8 mouse cellular contexts compared by ENCODE assay signal in the genomic region with DNA sequence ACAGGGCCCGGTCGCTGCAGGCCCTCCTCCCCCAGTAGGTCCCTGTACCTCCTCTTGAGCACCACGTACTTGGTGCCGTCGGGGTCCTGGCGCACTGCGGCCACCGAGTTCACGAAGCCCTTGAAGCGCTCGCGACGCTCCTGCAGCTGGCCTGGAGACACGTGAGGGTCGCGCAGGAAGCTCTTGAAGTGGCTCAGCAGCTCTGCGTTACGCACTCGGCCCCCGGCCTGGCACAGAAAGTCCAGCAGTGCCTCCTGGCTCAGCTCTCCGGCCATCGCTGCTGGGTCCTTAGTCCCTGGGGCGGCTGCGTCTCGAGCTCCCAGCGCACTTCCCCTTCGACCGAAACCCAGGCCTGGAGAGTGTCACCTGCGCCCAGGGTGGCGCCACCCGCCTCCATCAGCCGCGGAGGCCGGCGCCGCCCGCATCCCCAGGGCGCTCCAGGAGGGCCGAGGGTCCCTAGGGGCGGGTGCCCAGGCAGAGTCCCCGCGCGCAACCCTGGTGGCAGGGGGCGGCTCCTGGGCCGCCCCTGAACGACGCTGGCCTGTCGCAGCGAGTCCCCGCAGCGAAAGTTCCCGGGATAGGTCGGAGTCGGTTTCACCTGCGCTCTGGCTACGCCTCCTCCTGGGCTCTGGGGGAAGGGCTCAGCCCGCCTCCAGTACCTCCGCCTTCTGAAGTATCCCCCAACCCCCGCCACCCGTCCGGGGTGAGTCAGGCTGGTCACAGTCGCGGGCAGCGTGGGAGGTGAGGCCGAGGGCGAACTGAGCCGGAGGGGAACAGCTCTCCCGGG. TPM values are rescaled to one million over a fixed set of nuclear protein-coding genes. Genes with fewer than 3 reads are reported as not detected.
A peak's percentile ranks its signal among the peaks of the same experiment; 100 is the strongest.
DNase-seq lines count a peak whose midpoint lies in the region; ATAC-seq and TF ChIP-seq lines count a peak whose summit lies in the region.

A gene (minus strand): TSS at position 439 of the 787 bp plus-strand sequence.

- TF ChIP-seq CTCF in CH12.LX (conservative IDR thresholded peaks at IDR 0.05 in 1 of 2, IDR thresholded peaks at IDR 0.05 in 1 of 2; ENCODE audit: low read depth in 2 of 2, low read length in 2 of 2): no peak
- 0 out of 2 replicates have a peak, but pooled peaks have one; percentile 15 for TF ChIP-seq CTCF in hindbrain, postnatal 0 days (IDR thresholded peaks at IDR 0.05; ENCODE audit: low read depth)
- TF ChIP-seq CTCF in stomach, postnatal 0 days (IDR thresholded peaks at IDR 0.05; ENCODE audit: low read depth): no peak

- H3K9ac ChIP-seq in CH12.LX (ENCODE audit: insufficient read depth, low read depth): no peak within 1 kb of the TSS
- peak within 1 kb of the TSS; percentile 52 for H3K9ac ChIP-seq in embryonic facial prominence, embryonic 14.5 days (ENCODE audit: low read depth, low read length)
- H3K9ac ChIP-seq in hindbrain, postnatal 0 days (replicated peaks; ENCODE audit: low read length): peak within 1 kb of the TSS; percentile 48
- peak within 1 kb of the TSS; percentile 62 for H3K9ac ChIP-seq in limb, embryonic 13.5 days
- peak within 1 kb of the TSS; percentile 35 for H3K9ac ChIP-seq in midbrain, embryonic 12.5 days (replicated peaks)
- peak within 1 kb of the TSS; percentile 57 for H3K9ac ChIP-seq in stomach, postnatal 0 days (ENCODE audit: low read length)

- no peak within 1 kb of the TSS for H3K4me3 ChIP-seq in CH12.LX (replicated peaks in 1 of 3; ENCODE audit: low read depth in 2 of 3, low read length in 2 of 3, poor library complexity in 1 of 3)
- H3K4me3 ChIP-seq in embryonic facial prominence, embryonic 14.5 days (ENCODE audit: low read depth, low read length): peak within 1 kb of the TSS; percentile 53
- H3K4me3 ChIP-seq in hindbrain, postnatal 0 days (ENCODE audit: low read length): peak within 1 kb of the TSS; percentile 53
- H3K4me3 ChIP-seq in limb, embryonic 13.5 days: peak within 1 kb of the TSS; percentile 59
- H3K4me3 ChIP-seq in midbrain, embryonic 12.5 days: peak within 1 kb of the TSS; percentile 44
- peak within 1 kb of the TSS; percentile 62 for H3K4me3 ChIP-seq in stomach, postnatal 0 days (ENCODE audit: low read depth, low read length)

- H3K27me3 ChIP-seq in CH12.LX (replicated peaks): no peaks in the 10 kb centered on the region
- peaks cover 57% of the 10 kb centered on the region for H3K27me3 ChIP-seq in embryonic facial prominence, embryonic 14.5 days (replicated peaks; ENCODE audit: control insufficient read depth, insufficient read depth, low read length)
- peaks cover 30% of the 10 kb centered on the region for H3K27me3 ChIP-seq in hindbrain, postnatal 0 days (ENCODE audit: insufficient read depth, low read length)
- peaks cover 90% of the 10 kb centered on the region for H3K27me3 ChIP-seq in limb, embryonic 13.5 days
- H3K27me3 ChIP-seq in midbrain, embryonic 12.5 days: peaks cover 73% of the 10 kb centered on the region
- peaks cover 2% of the 10 kb centered on the region; the same call in 1 of the 2 replicates for H3K27me3 ChIP-seq in stomach, postnatal 0 days (ENCODE audit: control insufficient read depth, insufficient read depth, low read length)

- peaks cover 6% of the 10 kb centered on the region for H3K9me3 ChIP-seq in CH12.LX (replicated peaks; ENCODE audit: low read length)
- no peaks in the 10 kb centered on the region for H3K9me3 ChIP-seq in embryonic facial prominence, embryonic 14.5 days (ENCODE audit: control insufficient read depth, low read length)
- no peaks in the 10 kb centered on the region for H3K9me3 ChIP-seq in hindbrain, postnatal 0 days (ENCODE audit: low read length)
- H3K9me3 ChIP-seq in limb, embryonic 13.5 days: no peaks in the 10 kb centered on the region
- no peaks in the 10 kb centered on the region for H3K9me3 ChIP-seq in midbrain, embryonic 12.5 days
- H3K9me3 ChIP-seq in stomach, postnatal 0 days (ENCODE audit: control insufficient read depth, low read length): no peaks in the 10 kb centered on the region

- DNase-seq in CH12.LX (ENCODE audit: extremely low read depth) (no peak), MN1 (ENCODE audit: low spot score) (no peak)
- peak; percentile 58 for DNase-seq in adrenal gland, postnatal 10 days
- DNase-seq in embryonic facial prominence, embryonic 14.5 days (ENCODE audit: low spot score): peak; percentile 78
- DNase-seq in hindbrain, postnatal 0 days (ENCODE audit: low spot score): no peak
- DNase-seq in stomach, postnatal 0 days (ENCODE audit: low spot score): peak; percentile 91

- WGBS in embryonic facial prominence, embryonic 14.5 days: under 1% methylated on average over 38 of the region's 68 CpGs
- 1% methylated on average over 68 of the region's 68 CpGs for WGBS in hindbrain, postnatal 0 days
- WGBS in limb, embryonic 13.5 days: under 1% methylated on average over 68 of the region's 68 CpGs
- WGBS in midbrain, embryonic 12.5 days: under 1% methylated on average over 66 of the region's 68 CpGs
- WGBS in stomach, postnatal 0 days: under 1% methylated on average over 46 of the region's 68 CpGs

- no peak for TF ChIP-seq POLR2A in CH12.LX (IDR thresholded peaks at IDR 0.05; ENCODE audit: low read depth, low read length)

- no peaks in the 10 kb centered on the region for H3K79me2 ChIP-seq in CH12.LX (replicated peaks; ENCODE audit: control insufficient read depth, extremely low read depth, insufficient read depth, poor library complexity, severe bottlenecking)

- no peak for TF ChIP-seq EP300 in CH12.LX (IDR thresholded peaks at IDR 0.05; ENCODE audit: low read length)
- no peak for TF ChIP-seq EP300 in stomach, postnatal 0 days (optimal IDR thresholded peaks at IDR 0.05)

- peak; percentile 91 for ATAC-seq in embryonic facial prominence, embryonic 14.5 days (ENCODE audit: low read depth)
- ATAC-seq in hindbrain, postnatal 0 days: peak; percentile 64
- peak; percentile 74 for ATAC-seq in limb, embryonic 13.5 days (ENCODE audit: low FRiP score, low read depth)
- ATAC-seq in midbrain, embryonic 12.5 days (ENCODE audit: low FRiP score, low read depth): peak; percentile 66
- peak; percentile 94 for ATAC-seq in stomach, postnatal 0 days (ENCODE audit: low FRiP score, low TSS enrichment)

- in situ Hi-C loops in CH12.LX (cut with MboI; ENCODE audit: low pct_ligation_motif_present, low pct_unique_long_range_greater_than_20kb, low sequenced_read_pairs): no loop called here

- H3K27ac ChIP-seq in CH12.LX (ENCODE audit: insufficient read depth, low read depth): no peak within 1 kb of the TSS
- no peak within 1 kb of the TSS for H3K27ac ChIP-seq in embryonic facial prominence, embryonic 14.5 days (replicated peaks; ENCODE audit: low read depth, low read length)
- no peak within 1 kb of the TSS for H3K27ac ChIP-seq in hindbrain, postnatal 0 days
- no peak within 1 kb of the TSS for H3K27ac ChIP-seq in limb, embryonic 13.5 days
- no peak within 1 kb of the TSS for H3K27ac ChIP-seq in midbrain, embryonic 12.5 days (replicated peaks)
- H3K27ac ChIP-seq in stomach, postnatal 0 days (replicated peaks): peak within 1 kb of the TSS; percentile 53

- no peak for TF ChIP-seq RAD21 in CH12.LX (IDR thresholded peaks at IDR 0.05; ENCODE audit: low read depth, low read length)

- H3K36me3 ChIP-seq in CH12.LX (replicated peaks in 1 of 2; ENCODE audit: control insufficient read depth in 1 of 2, insufficient read depth in 1 of 2, low read length in 1 of 2): no peaks in the 10 kb centered on the region
- no peaks in the 10 kb centered on the region for H3K36me3 ChIP-seq in embryonic facial prominence, embryonic 14.5 days (ENCODE audit: control insufficient read depth, insufficient read depth, low read length)
- no peaks in the 10 kb centered on the region for H3K36me3 ChIP-seq in hindbrain, postnatal 0 days (ENCODE audit: insufficient read depth, low read length)
- no peaks in the 10 kb centered on the region for H3K36me3 ChIP-seq in limb, embryonic 13.5 days
- H3K36me3 ChIP-seq in midbrain, embryonic 12.5 days: no peaks in the 10 kb centered on the region
- H3K36me3 ChIP-seq in stomach, postnatal 0 days (ENCODE audit: control insufficient read depth, insufficient read depth, low read length): no peaks in the 10 kb centered on the region

- H3K4me1 ChIP-seq in CH12.LX (ENCODE audit: control insufficient read depth in 1 of 2, insufficient read depth in 2 of 2): no peaks in the 10 kb centered on the region; a peak in 1 of 4 replicates
- peaks cover 7% of the 10 kb centered on the region; the same call in 1 of the 2 replicates for H3K4me1 ChIP-seq in embryonic facial prominence, embryonic 14.5 days (ENCODE audit: control insufficient read depth, insufficient read depth, low read length)
- peaks cover 11% of the 10 kb centered on the region; the same call in 1 of the 2 replicates for H3K4me1 ChIP-seq in hindbrain, postnatal 0 days (ENCODE audit: insufficient read depth, low read length)
- peaks cover 19% of the 10 kb centered on the region for H3K4me1 ChIP-seq in limb, embryonic 13.5 days
- peaks cover 22% of the 10 kb centered on the region for H3K4me1 ChIP-seq in midbrain, embryonic 12.5 days
- peaks cover 7% of the 10 kb centered on the region; the same call in 1 of the 2 replicates for H3K4me1 ChIP-seq in stomach, postnatal 0 days (replicated peaks; ENCODE audit: control insufficient read depth, insufficient read depth)

- dilution Hi-C loops in CH12.LX (cut with MboI; ENCODE audit: extremely low pct_ligation_motif_present, extremely low pct_unique_long_range_greater_than_20kb, low sequenced_read_pairs): no loop called here

- 0 out of 2 replicates have a peak within 1 kb of the TSS, but pooled peaks have one; percentile 5 for H3K4me2 ChIP-seq in CH12.LX (ENCODE audit: insufficient read depth, low read depth, poor library complexity, severe bottlenecking)
- peak within 1 kb of the TSS; percentile 96 for H3K4me2 ChIP-seq in embryonic facial prominence, embryonic 14.5 days (ENCODE audit: low read depth, low read length)
- peak within 1 kb of the TSS; percentile 94 for H3K4me2 ChIP-seq in hindbrain, postnatal 0 days (ENCODE audit: low read depth, low read length)
- peak within 1 kb of the TSS; percentile 99 for H3K4me2 ChIP-seq in limb, embryonic 13.5 days (replicated peaks)
- H3K4me2 ChIP-seq in midbrain, embryonic 12.5 days (replicated peaks): peak within 1 kb of the TSS; percentile 86
- H3K4me2 ChIP-seq in stomach, postnatal 0 days (replicated peaks; ENCODE audit: low read depth): peak within 1 kb of the TSS; percentile 84

TF ChIP-seq in CH12.LX, 34 proteins besides CTCF, POLR2A, EP300 and RAD21 (continues in another document):
- no peak for TF ChIP-seq TCF12 (IDR thresholded peaks at IDR 0.05; ENCODE audit: low read depth, low read length)

RNA-seq across cellular contexts. Expression of the gene that starts here (rescaled TPM):
- not detected in 2 replicates for total RNA-seq in CH12.LX (2012; rRNA removed)
- not detected in 2 replicates for total RNA-seq in CH12.LX (2014; rRNA removed)
- not detected in 2 replicates for polyA plus RNA-seq in CH12.LX (2012; ENCODE audit: insufficient read length, low read depth)
- total RNA-seq in adrenal gland, postnatal 10 days (2021): 1 to 10 TPM in 1 of 2 experiments, under 1 TPM in 1; 0.48 to 1.4 TPM
- 0.50 and 0.76 TPM in 2 replicates for polyA plus RNA-seq in embryonic facial prominence, embryonic 14.5 days (2014; fragmentation: Nextera tagmentation; extraction: Ambion mirVana)
- total RNA-seq in hindbrain, postnatal 0 days (2014; rRNA removed): 0.10 and 0.25 TPM in 2 replicates
- polyA plus RNA-seq in hindbrain, postnatal 0 days (2015; fragmentation: Nextera tagmentation; extraction: Ambion mirVana): 0.04 and 0.08 TPM in 2 replicates
- 0.19 and 0.43 TPM in 2 replicates for polyA plus RNA-seq in limb, embryonic 13.5 days (2015; fragmentation: Nextera tagmentation; extraction: Ambion mirVana)
- polyA plus RNA-seq in midbrain, embryonic 12.5 days (2016; fragmentation: Nextera tagmentation; extraction: Ambion mirVana): 0.04 and 0.10 TPM in 2 replicates
- polyA plus RNA-seq in stomach, postnatal 0 days (2015; fragmentation: Nextera tagmentation; extraction: Ambion mirVana): 1.7 and 2.1 TPM in 2 replicates

Comparison
In these comparisons a context has a peak if more than half of its experiments do, and no peak if none do; other contexts are left out.
1. Peak in DNase-seq, ATAC-seq, H3K4me3 ChIP-seq, H3K9ac ChIP-seq and H3K4me2 ChIP-seq in embryonic facial prominence, embryonic 14.5 days; RNA of the gene not detected or under 1 TPM.
2. Peak in ATAC-seq, H3K4me3 ChIP-seq, H3K9ac ChIP-seq and H3K4me2 ChIP-seq in hindbrain, postnatal 0 days; RNA of the gene not detected or under 1 TPM.
3. Peak in ATAC-seq, H3K4me3 ChIP-seq, H3K9ac ChIP-seq and H3K4me2 ChIP-seq in limb, embryonic 13.5 days; RNA of the gene not detected or under 1 TPM.
4. Peak in ATAC-seq, H3K4me3 ChIP-seq, H3K9ac ChIP-seq and H3K4me2 ChIP-seq in midbrain, embryonic 12.5 days; RNA of the gene not detected or under 1 TPM.
5. DNase-seq: peak in adrenal gland, postnatal 10 days (single experiment) and stomach, postnatal 0 days (single experiment); none in CH12.LX (single experiment), hindbrain, postnatal 0 days (single experiment) and MN1 (single experiment).
6. H3K4me2 ChIP-seq: peak in every context shown above with its lines; median percentile 99 in limb, embryonic 13.5 days; 96 in embryonic facial prominence, embryonic 14.5 days; 94 in hindbrain, postnatal 0 days; 86 in midbrain, embryonic 12.5 days; 84 in stomach, postnatal 0 days; 5 in CH12.LX.
7. Peak in every context shown above with its lines, with median percentiles within 50 percentile points of each other: ATAC-seq.